Mouse (Mus musculus): ENCODE data around the gene Kcnmb3.

GRCm38 (mm10) chr3:32428921-32429320, 63.1 kb downstream of the Kcnmb3 start:
- TF ChIP-seq CTCF (IDR thresholded peaks at IDR 0.05; ENCODE audit: low read depth, low read length) (no peak), EP300 (IDR thresholded peaks at IDR 0.05; ENCODE audit: insufficient read depth, low read depth, low read length) (no peak)
